Mouse (Mus musculus): ENCODE results near the gene Zfp69. TPM values are rescaled to one million over a fixed set of nuclear protein-coding genes. Genes with fewer than 3 reads are reported as not detected.

The Zfp69 gene
- total RNA-seq (2021) = 1 to 10 TPM; 3.0 to 3.3 TPM
- long read RNA-seq, partial matches to known transcripts = 0 of 2 reads
- long read RNA-seq, other reads (novel, unspliced or antisense) = 2 of 2 reads

GRCm38 (mm10) chr4:120951428-120951973, at the start of gene Zfp69:
Zfp69 (minus strand) TSS chr4:120951699.
- peak; percentile 82 to 88 for DNase-seq (ENCODE audit: low spot score in 2 of 2)

GRCm38 (mm10) chr4:121001042-121001441, 49.5 kb upstream of the Zfp69 start:
- DNase-seq (ENCODE audit: low spot score in 2 of 2) = no peak

DNA sequence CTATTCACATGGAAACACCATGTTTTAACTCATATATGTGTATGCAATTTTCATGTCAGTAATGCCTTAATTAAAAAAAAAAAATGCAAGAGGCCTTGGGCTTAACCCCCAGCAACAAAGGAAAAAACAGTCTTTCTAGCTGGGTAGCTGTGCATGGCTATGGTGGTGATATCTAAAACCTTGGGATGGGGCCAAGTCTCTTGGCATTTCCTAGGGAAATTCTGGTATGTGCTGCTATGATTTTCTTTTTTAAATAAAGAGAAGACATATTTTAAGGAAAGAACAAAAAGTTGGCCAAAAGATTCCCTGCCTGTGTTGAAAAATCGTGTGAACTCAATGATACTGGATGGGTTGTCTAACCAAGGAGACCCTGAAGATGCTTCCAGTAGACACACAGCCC, 44.4 kb upstream of the Zfp69 start:
- DNase-seq (ENCODE audit: low spot score in 2 of 2) = no peak

- DNase-seq (ENCODE audit: low spot score in 2 of 2) = no peak
Observed at GRCm38 (mm10) chr4:120993025-120993424, 41.5 kb upstream of the Zfp69 start.

- no peak for DNase-seq (ENCODE audit: low spot score in 2 of 2)
Observed at GRCm38 (mm10) chr4:120992284-120992683, 40.8 kb upstream of the Zfp69 start.

GRCm38 (mm10) chr4:120987319-120987718, 35.8 kb upstream of the Zfp69 start:
- no peak for DNase-seq (ENCODE audit: low spot score in 2 of 2)

DNA sequence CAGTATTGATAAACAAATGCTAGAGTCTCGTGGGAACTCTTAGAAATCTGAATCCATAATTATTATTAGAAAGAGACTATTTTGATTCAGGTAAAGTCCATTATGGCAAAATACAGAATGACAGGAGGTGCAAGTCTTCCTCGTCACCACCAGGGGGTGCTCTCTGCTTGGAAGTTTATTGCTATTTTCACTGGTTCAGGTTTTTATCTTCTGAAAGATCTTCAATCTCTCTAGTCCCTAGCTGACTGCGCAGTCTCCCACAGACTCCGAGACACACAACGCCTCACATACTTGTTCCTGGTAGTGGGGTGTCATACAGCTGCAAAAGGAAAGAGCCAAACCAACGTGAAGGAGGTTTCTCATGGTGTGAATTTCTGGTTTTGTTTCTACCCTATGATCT, 34.9 kb upstream of the Zfp69 start:
- peak; percentile 49 to 67 for DNase-seq (ENCODE audit: low spot score in 2 of 2)

GRCm38 (mm10) chr4:120978221-120978620, 26.7 kb upstream of the Zfp69 start:
- no peak for DNase-seq (ENCODE audit: low spot score in 2 of 2)

DNA sequence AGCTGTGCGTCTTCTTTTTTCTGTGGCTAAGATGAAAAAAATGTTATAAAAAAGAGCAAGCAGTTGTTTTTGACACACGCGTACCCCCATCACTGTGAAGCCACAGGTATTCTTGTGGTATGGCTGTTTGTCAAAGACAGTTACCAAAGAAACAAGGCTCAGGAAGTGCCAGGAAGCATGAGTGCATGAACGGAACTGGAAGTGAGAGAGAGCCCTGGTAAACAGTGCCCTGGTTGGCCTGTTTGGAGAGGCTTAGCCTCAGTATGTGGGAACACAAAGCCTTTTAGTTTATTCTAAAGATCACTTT, 23.9 kb upstream of the Zfp69 start:
- no peak for DNase-seq (ENCODE audit: low spot score in 2 of 2)

GRCm38 (mm10) chr4:120974711-120975427, 23.4 kb upstream of the Zfp69 start:
- DNase-seq (ENCODE audit: low spot score in 2 of 2) = no peak

DNA sequence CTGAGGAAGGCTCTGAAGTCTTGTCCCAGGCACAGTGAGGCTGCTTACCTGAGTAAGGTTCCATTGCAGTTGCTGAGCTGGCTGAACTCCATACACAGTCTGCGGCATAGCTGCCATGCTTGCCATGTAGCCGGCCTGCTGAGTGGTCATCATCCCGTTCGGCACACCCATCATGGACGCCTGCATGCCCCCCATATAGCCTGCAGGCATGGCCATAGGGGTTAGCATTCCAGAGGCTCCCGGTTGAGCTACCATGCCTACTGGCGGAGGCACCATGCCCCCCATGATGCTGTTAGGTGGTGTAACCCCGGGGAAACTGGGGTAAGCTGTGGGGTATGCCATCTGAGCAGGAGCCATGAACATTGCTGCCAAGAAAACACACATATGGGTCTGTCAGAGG, 20.3 kb upstream of the Zfp69 start:
- DNase-seq (ENCODE audit: low spot score in 2 of 2) = no peak

DNA sequence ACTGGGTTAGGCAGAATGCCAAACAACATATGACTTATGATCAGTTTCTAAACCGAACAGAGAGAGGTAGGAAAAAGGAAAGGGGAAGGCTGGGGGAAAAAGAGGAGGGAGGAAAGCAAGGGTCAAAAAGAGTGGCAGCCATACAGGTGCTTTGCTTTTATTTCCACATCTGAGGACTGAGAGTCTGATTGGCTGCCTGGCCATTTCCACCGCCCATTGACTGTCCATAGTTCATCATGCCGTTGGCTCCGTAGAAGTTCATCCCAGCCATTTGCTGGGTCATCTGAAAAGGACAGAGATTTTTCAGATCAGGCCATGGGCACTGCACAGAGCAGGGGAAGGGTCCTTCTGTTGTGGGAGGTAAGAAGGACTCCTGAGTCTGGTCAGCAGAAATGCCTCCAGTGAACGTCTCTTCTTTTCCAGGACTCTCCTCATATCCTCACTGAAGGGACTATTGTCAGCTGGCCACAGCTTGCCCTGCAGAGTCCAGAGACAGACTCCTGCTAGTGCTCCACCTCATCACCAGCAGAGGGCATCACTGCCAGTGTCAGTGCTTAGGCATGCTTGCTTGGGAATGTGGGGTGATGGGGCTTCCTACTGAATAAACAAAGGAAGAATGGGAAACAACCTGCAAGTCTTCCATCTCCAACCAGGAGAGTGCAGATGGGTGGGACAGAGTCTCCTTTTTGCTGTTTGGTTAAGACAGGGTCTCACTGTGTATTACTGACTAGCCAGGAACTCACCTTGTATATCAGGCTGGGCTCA, 18.1 kb upstream of the Zfp69 start:
- peak; percentile 51 to 64 for DNase-seq (ENCODE audit: low spot score in 2 of 2)

- DNase-seq (ENCODE audit: low spot score in 2 of 2) = no peak
Observed at GRCm38 (mm10) chr4:120968486-120968885, 17.0 kb upstream of the Zfp69 start.

GRCm38 (mm10) chr4:120955586-120955985, 4.1 kb upstream of the Zfp69 start:
- DNase-seq (ENCODE audit: low spot score in 2 of 2) = no peak

- no peak for DNase-seq (ENCODE audit: low spot score in 2 of 2)
Observed at GRCm38 (mm10) chr4:120953667-120954066, 2.2 kb upstream of the Zfp69 start.

GRCm38 (mm10) chr4:120953038-120953437, 1.5 kb upstream of the Zfp69 start:
- DNase-seq (ENCODE audit: low spot score in 2 of 2) = no peak

- DNase-seq (ENCODE audit: low spot score in 2 of 2) = no peak
Observed at GRCm38 (mm10) chr4:120952163-120952562, 664 bp upstream of the Zfp69 start.

DNA sequence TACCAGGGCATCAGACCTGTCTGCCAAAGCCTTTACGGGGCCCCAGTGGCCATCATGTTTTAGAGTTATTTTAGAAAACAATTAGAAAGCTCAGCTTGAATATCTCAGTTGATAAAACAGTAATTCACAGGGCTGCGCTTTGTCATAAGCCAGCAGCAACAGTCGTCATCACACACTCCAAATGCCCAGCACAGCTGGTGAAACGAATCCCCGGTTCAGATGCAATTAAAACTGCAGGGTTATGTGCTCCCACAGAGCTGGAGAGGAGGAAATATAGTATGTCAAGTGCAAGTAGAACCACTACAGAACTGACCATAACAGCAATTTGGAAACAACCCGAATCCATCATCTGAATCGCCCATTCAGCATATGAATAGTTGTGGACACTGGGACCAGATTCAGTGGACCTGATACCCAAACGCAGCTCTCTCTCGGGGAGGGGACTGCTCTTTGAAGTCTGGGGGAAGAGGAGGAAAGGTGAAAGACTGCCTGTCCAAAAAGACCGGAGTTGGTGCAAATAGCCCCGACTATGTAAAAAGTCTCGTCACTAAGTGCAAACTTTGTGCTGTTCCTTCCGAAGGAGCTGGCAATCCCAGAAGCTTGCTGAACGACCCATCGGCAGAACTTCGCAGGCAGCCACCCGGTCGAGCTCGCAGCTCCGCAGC, 604 bp downstream of the Zfp69 start:
- DNase-seq (ENCODE audit: low spot score in 2 of 2) = no peak

- no peak for DNase-seq (ENCODE audit: low spot score in 2 of 2)
Observed at GRCm38 (mm10) chr4:120948938-120949337, 2.6 kb downstream of the Zfp69 start.

GRCm38 (mm10) chr4:120935006-120935405, 16.5 kb downstream of the Zfp69 start:
- DNase-seq (ENCODE audit: low spot score in 2 of 2) = no peak

DNA sequence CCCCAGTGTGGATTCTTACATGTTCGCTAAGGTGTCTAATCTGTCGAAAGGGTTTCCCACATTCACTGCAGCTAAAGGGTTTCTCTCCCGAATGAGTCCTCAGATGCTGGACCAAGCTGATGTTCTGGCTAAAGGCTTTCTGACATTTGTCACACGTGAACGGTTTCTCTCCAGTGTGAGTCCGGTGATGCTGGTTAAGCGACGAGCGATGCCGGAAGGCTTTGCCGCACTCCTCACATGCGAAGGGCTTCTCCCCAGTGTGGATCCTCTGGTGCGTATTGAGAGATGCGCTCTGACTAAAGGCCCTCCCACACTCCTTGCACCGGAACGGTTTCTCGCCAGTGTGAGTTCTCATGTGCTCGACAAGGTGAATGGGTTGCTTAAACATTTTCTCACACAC, 20.8 kb downstream of the Zfp69 start:
- DNase-seq (ENCODE audit: low spot score in 2 of 2) = no peak

- no peak for DNase-seq (ENCODE audit: low spot score in 2 of 2)
Observed at GRCm38 (mm10) chr4:120928686-120929085, 22.8 kb downstream of the Zfp69 start.

Data from layer of hippocampus, postnatal 10 days (tissue).